Mouse (Mus musculus) inflammation-experienced regulatory T-cells (primary cell): ENCODE results near the gene Acod1. TPM values are rescaled to one million over a fixed set of nuclear protein-coding genes. Genes with fewer than 3 reads are reported as not detected.

Experiments used
- polyA plus RNA-seq, 2 experiments: library from polyadenylated mRNA; unstranded; fragments of 100-300 nt; shearing (Covaris generic); gene quantifications; one replicate each; pipeline ENCODE4 v1.2.1; 2017

Acod1 gene
- polyA plus RNA-seq = not detected

GRCm38 (mm10) chr14:103046677-103047076, at the start of gene Acod1:
Gene Acod1 (plus strand): TSS chr14:103046977.

GRCm38 (mm10) chr14:103069864-103070611, 23.3 kb downstream of the Acod1 start, which contains the start of gene Cln5:
Gene Cln5 (plus strand): TSS chr14:103070216.

GRCm38 (mm10) chr14:103099238-103099933, 52.6 kb downstream of the Acod1 start, which contains the start of gene Fbxl3:
Gene Fbxl3 (minus strand): TSS chr14:103099566.

Other genes starting within 250 kb of the Acod1 start
- gene Kctd12, start 64.3 kb upstream of the Acod1 start, polyA plus RNA-seq = 1 to 10 TPM; 1.5 to 2.7 TPM
- gene Cln5, start 23.2 kb downstream of the Acod1 start, polyA plus RNA-seq = 10 to 100 TPM; 37.0 to 47.1 TPM
- 10 to 100 TPM; 75.2 to 86.8 TPM for gene Fbxl3, start 52.6 kb downstream of the Acod1 start, polyA plus RNA-seq